Mouse (Mus musculus): Measurements from ENCODE around the gene Cipc. TPM values are rescaled to one million over a fixed set of nuclear protein-coding genes. Genes with fewer than 3 reads are reported as not detected.

The Cipc gene
- polyA plus RNA-seq, 1 experiment from 2014 or later, result 24.3 TPM

DNA sequence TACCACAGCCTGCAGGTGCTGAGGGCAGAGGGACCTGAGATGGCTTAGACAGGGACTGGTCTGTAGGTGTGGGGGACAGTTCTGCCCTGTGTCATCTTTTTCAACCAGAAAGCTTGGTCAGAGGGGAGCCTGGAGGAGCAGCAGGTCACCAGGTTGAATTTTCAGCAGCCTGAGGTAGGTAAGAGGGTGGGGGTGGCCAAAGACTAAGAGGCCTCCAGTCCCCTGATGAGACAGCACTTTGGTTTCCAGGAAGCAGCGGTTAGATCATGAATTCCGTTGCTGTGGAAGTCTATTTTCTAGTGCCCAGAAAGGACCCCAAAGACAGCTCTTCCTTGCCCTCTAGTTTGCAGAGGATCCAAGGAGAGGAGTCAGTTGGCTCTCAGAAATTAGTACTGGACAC lies 32.5 kb upstream of the Cipc start:
- whole genome bisulfite sequencing, result 58% methylated on average over 2 of the region's 2 CpGs
- H3K4me1 ChIP-seq, result peaks cover 34% of the 10 kb centered on the region
- no peak overlapping the region for H3K4me2 ChIP-seq
- H3K9ac ChIP-seq, result 0 out of 2 replicates have a peak overlapping the region, but pooled peaks have one; percentile 17
- ATAC-seq (ENCODE audit: insufficient number of reproducible peaks, insufficient read depth, low FRiP score, low TSS enrichment, low read depth), result no peak
- peaks cover 8% of the 10 kb centered on the region; the same call in 1 of the 2 replicates for H3K27me3 ChIP-seq
- no peak overlapping the region for H3K27ac ChIP-seq
- H3K9me3 ChIP-seq, result no peaks in the 10 kb centered on the region
- no peaks in the 10 kb centered on the region for H3K36me3 ChIP-seq
- no peak overlapping the region for H3K4me3 ChIP-seq

DNA sequence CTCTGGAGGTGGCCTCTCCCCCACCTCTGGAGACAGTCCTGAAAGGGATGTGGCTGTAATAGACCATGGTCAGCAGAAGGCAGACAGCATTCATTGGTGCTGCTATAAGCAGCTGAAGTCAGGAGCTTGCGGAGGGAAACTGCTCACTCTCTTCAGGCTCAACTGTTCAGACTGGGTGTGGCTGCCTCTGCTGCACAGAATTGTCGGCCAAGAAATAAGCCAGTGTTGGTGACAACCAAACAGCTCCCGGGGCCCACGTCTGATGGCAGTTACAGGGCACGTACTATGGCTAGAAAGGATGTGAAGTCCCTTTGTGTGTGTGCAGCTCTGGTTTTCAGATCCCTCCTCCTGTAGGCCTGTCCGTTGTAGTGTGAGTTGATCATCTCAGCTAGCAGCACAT lies 32.1 kb upstream of the Cipc start:
- Histone ChIP-seq H3K9me3 (no peaks in the 10 kb centered on the region), H3K4me1 (peaks cover 35% of the 10 kb centered on the region)

DNA sequence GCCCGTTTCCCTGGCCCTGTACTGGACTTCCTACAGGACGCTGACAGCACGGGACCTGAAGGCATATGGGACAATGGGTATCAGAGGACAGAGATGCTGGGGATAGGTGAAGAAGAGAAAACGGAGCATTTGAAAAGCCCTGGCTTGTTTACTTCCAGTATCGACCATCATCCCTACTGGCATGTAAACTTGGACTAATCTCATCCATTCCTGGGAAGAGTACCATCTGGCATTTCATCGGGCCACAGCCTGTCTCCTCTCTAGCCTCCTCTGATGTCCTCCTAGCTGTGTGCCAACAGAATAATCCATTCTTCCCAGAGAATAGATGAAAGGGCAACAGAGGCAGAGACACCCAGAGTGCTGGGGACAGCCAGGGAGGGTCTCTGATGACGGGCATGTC lies 31.2 kb upstream of the Cipc start:
- 73% methylated on average over 7 of the region's 7 CpGs for WGBS
- no peak overlapping the region for H3K27ac ChIP-seq
- H3K9me3 ChIP-seq, result no peaks in the 10 kb centered on the region
- H3K27me3 ChIP-seq, result peaks cover 8% of the 10 kb centered on the region; the same call in 1 of the 2 replicates
- no peaks in the 10 kb centered on the region for H3K36me3 ChIP-seq
- H3K4me1 ChIP-seq, result peaks cover 30% of the 10 kb centered on the region
- no peak overlapping the region for H3K9ac ChIP-seq
- no peak for ATAC-seq (ENCODE audit: insufficient number of reproducible peaks, insufficient read depth, low FRiP score, low TSS enrichment, low read depth)
- H3K4me3 ChIP-seq, result no peak overlapping the region
- H3K4me2 ChIP-seq, result no peak overlapping the region

More for the DNA sequence above, 32.1 kb upstream of the Cipc start:
- no peak overlapping the region for H3K27ac ChIP-seq
- H3K27me3 ChIP-seq, result peaks cover 8% of the 10 kb centered on the region; the same call in 1 of the 2 replicates
- no peak for ATAC-seq (ENCODE audit: insufficient number of reproducible peaks, insufficient read depth, low FRiP score, low TSS enrichment, low read depth)
- H3K4me3 ChIP-seq, result no peak overlapping the region
- WGBS, result 45% methylated on average over 6 of the region's 6 CpGs
- no peaks in the 10 kb centered on the region for H3K36me3 ChIP-seq
- no peak overlapping the region for H3K4me2 ChIP-seq
- H3K9ac ChIP-seq, result no peak overlapping the region

DNA sequence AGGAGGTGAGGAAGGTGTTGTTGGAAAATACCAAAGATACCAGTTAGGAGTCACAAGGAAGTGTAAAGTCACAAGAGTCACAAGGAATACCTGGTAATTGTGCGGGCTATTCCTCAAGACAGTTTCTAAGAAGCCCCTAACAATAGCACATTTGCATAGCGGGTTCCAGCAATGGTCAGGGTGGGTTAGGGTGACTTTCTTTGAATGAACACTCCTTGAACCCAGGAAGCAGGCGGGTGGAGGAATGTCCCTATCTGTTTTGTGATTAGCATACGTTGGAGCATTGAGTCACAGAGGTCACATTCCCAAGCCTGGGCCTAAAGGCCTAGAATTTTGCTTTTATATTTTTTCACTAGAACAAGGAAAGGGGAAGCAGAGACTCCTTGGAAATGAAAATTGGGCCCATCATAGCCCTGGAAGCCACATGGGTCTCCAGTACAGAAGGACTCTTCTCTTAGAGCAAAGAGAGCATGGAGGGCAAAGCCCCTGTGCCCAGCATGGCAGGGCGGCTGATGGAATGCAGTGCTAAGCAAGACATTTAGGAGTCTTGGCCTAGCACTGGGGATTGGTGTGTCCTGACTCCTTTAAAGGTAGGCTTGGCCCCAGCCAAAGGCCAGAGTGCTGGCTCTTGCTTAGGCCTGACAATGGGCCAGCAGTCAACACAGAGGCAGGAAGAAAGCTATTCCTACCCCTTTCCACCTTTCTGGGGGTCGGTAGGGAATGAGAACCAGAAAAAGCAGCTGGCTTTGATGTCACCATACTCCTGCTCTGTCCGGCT lies 29.9 kb upstream of the Cipc start:
- no peak for ATAC-seq (ENCODE audit: insufficient number of reproducible peaks, insufficient read depth, low FRiP score, low TSS enrichment, low read depth)
- 78% methylated on average over 7 of the region's 7 CpGs for WGBS
- Histone ChIP-seq H3K36me3 (no peaks in the 10 kb centered on the region), H3K9me3 (no peaks in the 10 kb centered on the region), H3K9ac (no peak overlapping the region), H3K27me3 (peaks cover 8% of the 10 kb centered on the region; the same call in 1 of the 2 replicates), H3K4me3 (no peak overlapping the region), H3K4me2 (no peak overlapping the region), H3K4me1 (peaks cover 22% of the 10 kb centered on the region), H3K27ac (no peak overlapping the region)

DNA sequence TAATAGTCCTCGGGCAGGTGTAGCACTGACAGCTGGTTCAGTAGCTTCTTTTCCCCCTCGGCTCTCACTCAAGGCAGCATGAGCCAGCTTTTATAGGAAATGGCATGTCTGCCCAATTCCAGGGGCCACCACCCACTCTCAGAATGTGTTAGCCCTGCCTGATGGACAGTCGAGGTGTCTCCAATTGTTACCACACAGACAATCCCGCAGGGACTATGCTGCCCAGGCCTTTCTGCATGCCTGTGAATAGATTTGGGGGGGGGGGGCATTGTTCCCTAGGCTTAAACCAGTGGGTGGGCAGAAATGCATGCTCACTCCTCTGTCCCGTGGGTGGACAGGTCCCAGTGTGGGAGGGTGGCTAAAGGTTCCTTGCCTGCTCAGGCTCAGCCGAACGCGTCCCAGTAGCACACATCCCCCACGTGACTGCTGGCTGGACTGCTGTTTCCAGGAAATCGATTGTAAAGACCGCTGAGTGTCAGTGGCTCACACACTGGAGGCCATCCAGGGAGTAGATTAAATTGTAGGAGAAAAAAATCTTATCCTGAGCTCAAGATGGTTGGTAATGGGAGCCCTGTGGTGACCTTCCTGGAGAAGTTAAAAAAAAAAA lies 28.4 kb upstream of the Cipc start:
- Histone ChIP-seq H3K9ac (peak overlapping the region; percentile 32; the same call in 1 of the 2 replicates), H3K4me3 (no peak overlapping the region), H3K36me3 (no peaks in the 10 kb centered on the region), H3K4me1 (peaks cover 13% of the 10 kb centered on the region), H3K27ac (peak overlapping the region; percentile 4), H3K9me3 (no peaks in the 10 kb centered on the region), H3K4me2 (no peak overlapping the region), H3K27me3 (peaks cover 8% of the 10 kb centered on the region; the same call in 1 of the 2 replicates)
- WGBS, result 28% methylated on average over 11 of the region's 11 CpGs
- ATAC-seq (ENCODE audit: insufficient number of reproducible peaks, insufficient read depth, low FRiP score, low TSS enrichment, low read depth), result no peak

DNA sequence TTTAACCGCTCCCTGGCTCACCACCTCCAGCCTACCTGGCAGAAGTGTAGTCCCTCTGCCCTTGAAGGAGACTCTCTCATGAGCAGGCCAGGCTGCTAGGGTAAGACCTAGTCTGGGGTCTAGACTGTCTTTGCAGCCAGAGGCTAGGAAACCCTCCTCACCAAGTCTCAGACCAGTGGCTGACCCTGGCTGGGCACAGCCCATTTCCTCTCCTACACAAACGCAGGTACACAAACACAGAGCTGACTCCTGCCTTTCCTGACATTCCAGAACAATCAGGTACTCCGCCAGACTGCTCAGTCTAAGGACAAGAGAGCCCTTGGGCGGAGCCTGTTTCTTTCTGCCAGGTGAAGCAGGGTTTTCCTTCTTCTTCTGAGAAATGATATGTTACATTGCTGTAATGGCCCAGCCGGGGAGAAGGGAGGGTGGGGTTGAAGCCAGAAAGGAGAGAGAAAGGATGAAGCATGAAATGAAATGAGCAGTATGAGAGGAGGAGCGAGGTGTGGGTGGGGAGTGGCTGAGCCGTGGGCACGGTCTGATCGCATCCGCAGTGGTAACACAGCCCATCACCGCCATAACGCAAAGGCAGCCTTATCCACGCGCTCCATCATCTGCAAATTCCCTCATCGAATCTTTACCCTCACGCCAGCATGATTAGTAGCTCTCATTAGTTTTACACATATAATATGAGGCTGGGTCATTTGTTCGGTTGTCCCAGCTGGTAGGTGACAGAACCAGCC lies 27.7 kb upstream of the Cipc start:
- peaks cover 13% of the 10 kb centered on the region for H3K4me1 ChIP-seq
- H3K27ac ChIP-seq, result peak overlapping the region; percentile 60
- H3K27me3 ChIP-seq, result peaks cover under 1% of the 10 kb centered on the region; the same call in 1 of the 2 replicates
- H3K4me2 ChIP-seq, result no peak overlapping the region
- H3K9me3 ChIP-seq, result no peaks in the 10 kb centered on the region
- 73% methylated on average over 17 of the region's 17 CpGs for whole genome bisulfite sequencing
- ATAC-seq (ENCODE audit: insufficient number of reproducible peaks, insufficient read depth, low FRiP score, low TSS enrichment, low read depth), result no peak
- H3K4me3 ChIP-seq, result no peak overlapping the region
- H3K36me3 ChIP-seq, result no peaks in the 10 kb centered on the region
- H3K9ac ChIP-seq, result peak overlapping the region; percentile 32; the same call in 1 of the 2 replicates

DNA sequence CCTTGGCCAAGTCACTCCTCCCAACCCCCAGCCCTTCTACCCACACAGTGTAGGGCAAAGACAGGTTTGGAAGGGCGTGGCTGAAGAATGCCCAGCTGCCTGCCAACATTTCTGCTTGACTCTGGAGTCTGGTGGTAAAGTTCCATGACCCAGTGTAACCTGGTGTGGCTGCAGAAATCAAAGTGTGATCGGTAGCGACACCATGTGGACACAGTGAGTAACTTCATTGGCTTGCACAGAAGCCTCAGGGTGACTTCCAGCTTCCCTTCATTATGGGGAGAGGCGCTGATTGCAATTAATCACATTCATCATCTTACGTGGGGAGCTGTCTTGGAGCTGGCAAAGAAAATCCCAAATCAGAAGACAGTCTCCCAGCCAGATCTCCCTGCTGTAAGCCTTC lies 23.0 kb upstream of the Cipc start:
- peak; percentile 72; the same call in 1 of the 2 replicates for ATAC-seq (ENCODE audit: insufficient number of reproducible peaks, insufficient read depth, low FRiP score, low TSS enrichment, low read depth)
- Histone ChIP-seq H3K27ac (no peak overlapping the region), H3K9ac (no peak overlapping the region), H3K27me3 (no peaks in the 10 kb centered on the region), H3K4me1 (peaks cover 6% of the 10 kb centered on the region), H3K4me3 (no peak overlapping the region), H3K4me2 (no peak overlapping the region), H3K9me3 (peaks cover 2% of the 10 kb centered on the region; the same call in 1 of the 2 replicates), H3K36me3 (no peaks in the 10 kb centered on the region)
- WGBS, result 5% methylated on average over 5 of the region's 5 CpGs

DNA sequence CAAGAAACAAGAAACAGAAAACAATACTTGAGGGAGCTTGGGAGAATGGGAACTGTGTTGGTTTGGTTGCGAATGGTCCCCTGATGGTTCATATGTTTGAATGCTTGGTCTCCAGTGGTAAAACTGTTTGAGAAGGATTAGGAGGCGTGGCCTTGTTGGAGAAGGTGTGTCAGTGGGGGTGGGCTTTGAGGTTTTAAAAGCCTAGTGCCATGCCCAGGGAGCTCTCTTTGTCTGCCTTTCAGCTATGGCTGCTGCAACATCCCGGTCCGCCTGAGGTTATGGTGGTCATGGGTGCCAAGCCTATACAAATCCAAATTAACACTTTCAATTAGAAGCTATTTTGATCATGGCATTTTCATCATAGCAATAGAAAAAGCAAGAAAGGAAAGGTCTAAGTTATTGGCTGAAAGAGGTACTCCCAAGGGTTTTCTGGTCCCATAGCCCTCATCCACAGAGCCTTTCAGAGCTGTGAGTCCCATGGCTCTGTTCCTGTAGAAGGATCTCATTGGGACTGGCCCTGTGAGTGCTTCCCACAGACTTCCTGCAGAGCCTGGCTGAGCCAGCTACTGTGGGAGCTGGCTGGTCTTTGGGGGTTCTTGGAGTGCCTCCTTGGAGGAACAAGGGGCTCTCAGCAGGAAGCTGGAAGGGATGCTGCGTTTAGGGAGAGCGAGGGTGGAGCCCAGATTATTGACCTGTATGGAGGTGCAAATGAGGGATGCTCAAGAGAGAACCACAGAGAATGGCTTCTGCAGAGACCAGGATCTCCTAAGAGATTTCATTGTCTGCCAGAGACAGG lies 15.7 kb upstream of the Cipc start:
- ATAC-seq (ENCODE audit: insufficient number of reproducible peaks, insufficient read depth, low FRiP score, low TSS enrichment, low read depth), result no peak
- 68% methylated on average over 6 of the region's 6 CpGs for WGBS
- Histone ChIP-seq H3K4me1 (0 out of 2 replicates have a peak, but pooled peaks cover 5% of the 10 kb centered on the region), H3K36me3 (no peaks in the 10 kb centered on the region), H3K9me3 (peaks cover 2% of the 10 kb centered on the region; the same call in 1 of the 2 replicates), H3K27ac (no peak overlapping the region), H3K4me2 (no peak overlapping the region), H3K27me3 (no peaks in the 10 kb centered on the region), H3K9ac (no peak overlapping the region), H3K4me3 (no peak overlapping the region)

DNA sequence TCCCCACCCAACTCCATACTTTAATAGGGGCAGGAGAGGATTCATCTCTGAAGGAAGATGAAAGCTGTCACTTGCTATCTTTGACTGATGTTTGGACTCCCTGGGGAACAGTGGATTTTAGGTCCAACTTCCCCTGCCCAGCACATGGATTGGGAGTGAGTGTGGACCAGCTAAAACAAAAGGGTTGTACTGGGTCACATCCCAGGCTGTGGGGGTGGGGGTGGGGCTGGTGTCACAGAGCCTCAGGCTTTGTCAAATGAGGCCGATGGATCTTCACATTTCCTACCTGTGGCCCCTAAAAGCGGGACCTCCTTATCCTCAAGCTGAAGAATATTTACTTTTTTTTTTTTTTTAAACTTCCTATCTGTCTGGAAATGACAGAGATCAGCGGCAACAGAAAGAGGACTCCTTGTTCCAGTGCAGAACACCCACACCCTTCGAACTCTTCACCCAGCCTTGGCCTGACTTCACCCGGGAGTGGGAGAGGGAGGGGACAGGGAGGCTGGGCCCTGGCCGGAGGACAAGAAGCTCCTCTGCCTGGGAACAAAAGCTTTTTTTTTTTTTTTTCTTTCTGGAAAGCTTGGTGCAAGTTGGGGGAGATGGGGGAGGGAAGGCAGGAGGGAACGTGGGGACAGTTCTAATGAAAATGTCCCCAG lies 14.8 kb upstream of the Cipc start:
- Histone ChIP-seq H3K4me1 (peaks cover 11% of the 10 kb centered on the region; the same call in 1 of the 2 replicates), H3K9ac (no peak overlapping the region), H3K9me3 (peaks cover 2% of the 10 kb centered on the region; the same call in 1 of the 2 replicates), H3K27ac (no peak overlapping the region), H3K4me2 (no peak overlapping the region), H3K4me3 (no peak overlapping the region), H3K27me3 (no peaks in the 10 kb centered on the region), H3K36me3 (no peaks in the 10 kb centered on the region)
- 11% methylated on average over 7 of the region's 7 CpGs for WGBS
- ATAC-seq (ENCODE audit: insufficient number of reproducible peaks, insufficient read depth, low FRiP score, low TSS enrichment, low read depth), result 0 out of 2 replicates have a peak, but pooled peaks have one; percentile 10

- Histone ChIP-seq H3K4me1 (peaks cover 14% of the 10 kb centered on the region; the same call in 1 of the 2 replicates), H3K4me3 (no peak overlapping the region), H3K9ac (no peak overlapping the region), H3K9me3 (peaks cover 2% of the 10 kb centered on the region; the same call in 1 of the 2 replicates), H3K4me2 (no peak overlapping the region), H3K36me3 (no peaks in the 10 kb centered on the region), H3K27ac (no peak overlapping the region), H3K27me3 (no peaks in the 10 kb centered on the region)
- WGBS, result 29% methylated on average over 6 of the region's 6 CpGs
- ATAC-seq (ENCODE audit: insufficient number of reproducible peaks, insufficient read depth, low FRiP score, low TSS enrichment, low read depth), result no peak
These were observed 14.3 kb upstream of the Cipc start for GRCm38 (mm10) chr12:86932575-86932952.

Measured in embryonic facial prominence, embryonic 13.5 days (tissue).